Mouse (Mus musculus): ENCODE measurements around the gene Adcy9. TPM values are rescaled to one million over a fixed set of nuclear protein-coding genes. Genes with fewer than 3 reads are reported as not detected.

Adcy9 gene
- total and polyA plus RNA-seq, 3 experiments, result 3.0 to 4.3 TPM; not detected in 1

- TF ChIP-seq ZKSCAN1 (IDR thresholded peaks at IDR 0.05; ENCODE audit: low read depth, low read length), result no peak
- no peak for TF ChIP-seq MYB (IDR thresholded peaks at IDR 0.05; ENCODE audit: low read depth, low read length)
- TF ChIP-seq POLR2AphosphoS5 (IDR thresholded peaks at IDR 0.05; ENCODE audit: borderline replicate concordance, low read depth, low read length), result no peak
- no peak for TF ChIP-seq POLR2A (IDR thresholded peaks at IDR 0.05; ENCODE audit: control insufficient read depth in 1 of 2, insufficient read depth in 1 of 2, low read depth in 1 of 2, low read length in 2 of 2, poor library complexity in 1 of 2)
- peaks cover 4 to 17% of the 10 kb centered on the region in 2 experiments; a peak in 3 of 4 replicates for H3K36me3 ChIP-seq (ENCODE audit: control insufficient read depth in 1 of 2, insufficient read depth in 2 of 2, low read length in 2 of 2)
- H3K4me1 ChIP-seq (ENCODE audit: control insufficient read depth in 1 of 2, insufficient read depth in 2 of 2, low read length in 2 of 2), result peaks cover 9 to 22% of the 10 kb centered on the region in 2 experiments
- DNase-seq (ENCODE audit: low read depth, low spot score), result no peak
- no peak overlapping the region for H3K4me3 ChIP-seq (ENCODE audit: control insufficient read depth in 1 of 2, insufficient read depth in 1 of 2, low read depth in 2 of 2, low read length in 2 of 2)
- no peak overlapping the region for H3K9ac ChIP-seq (ENCODE audit: control insufficient read depth, low read depth, low read length, poor library complexity, severe bottlenecking)
- no peaks in the 10 kb centered on the region for H3K27me3 ChIP-seq (ENCODE audit: control insufficient read depth in 1 of 2, insufficient read depth in 2 of 2, low read length in 2 of 2)
- H3K9me3 ChIP-seq (replicated peaks; ENCODE audit: insufficient read depth, low read length), result no peaks in the 10 kb centered on the region
- H3K79me2 ChIP-seq (ENCODE audit: control insufficient read depth, insufficient read depth, low read length, poor library complexity), result peaks cover 11% of the 10 kb centered on the region
- no peak overlapping the region for H3K27ac ChIP-seq (ENCODE audit: control insufficient read depth, low read depth, low read length)
These were observed 12.8 kb downstream of the Adcy9 start for GRCm38 (mm10) chr16:4407536-4407935.

- Histone ChIP-seq H3K79me2 (ENCODE audit: control insufficient read depth, insufficient read depth, low read length, poor library complexity) (peaks cover 5% of the 10 kb centered on the region), H3K27me3 (ENCODE audit: control insufficient read depth in 1 of 2, insufficient read depth in 2 of 2, low read length in 2 of 2) (no peaks in the 10 kb centered on the region), H3K36me3 (ENCODE audit: control insufficient read depth in 1 of 2, insufficient read depth in 2 of 2, low read length in 2 of 2) (peaks cover 0 to 12% of the 10 kb centered on the region in 2 experiments; a peak in 3 of 4 replicates), H3K4me1 (ENCODE audit: control insufficient read depth in 1 of 2, insufficient read depth in 2 of 2, low read length in 2 of 2) (peaks cover 7 to 19% of the 10 kb centered on the region in 2 experiments), H3K9ac (ENCODE audit: control insufficient read depth, low read depth, low read length, poor library complexity, severe bottlenecking) (no peak overlapping the region), H3K9me3 (replicated peaks; ENCODE audit: insufficient read depth, low read length) (no peaks in the 10 kb centered on the region), H3K27ac (ENCODE audit: control insufficient read depth, low read depth, low read length) (no peak overlapping the region), H3K4me3 (ENCODE audit: control insufficient read depth in 1 of 2, insufficient read depth in 1 of 2, low read depth in 2 of 2, low read length in 2 of 2) (no peak overlapping the region)
- no peak for DNase-seq (ENCODE audit: low read depth, low spot score)
- no peak for TF ChIP-seq MYB (IDR thresholded peaks at IDR 0.05; ENCODE audit: low read depth, low read length)
- no peak for TF ChIP-seq NRF1 (IDR thresholded peaks at IDR 0.05; ENCODE audit: insufficient read depth, low read depth, low read length, poor library complexity, severe bottlenecking)
- TF ChIP-seq ZNF384 (IDR thresholded peaks at IDR 0.05; ENCODE audit: low read depth, low read length), result no peak
- no peak for TF ChIP-seq JUND (IDR thresholded peaks at IDR 0.05; ENCODE audit: low read depth, low read length)
- no peak for TF ChIP-seq GATA1 (IDR thresholded peaks at IDR 0.05; ENCODE audit: low read depth, low read length)
- no peak for TF ChIP-seq EP300 (IDR thresholded peaks at IDR 0.05; ENCODE audit: low read depth in 1 of 2, low read length in 2 of 2)
- TF ChIP-seq CHD1 (IDR thresholded peaks at IDR 0.05; ENCODE audit: low read depth, low read length), result no peak
- no peak for TF ChIP-seq TCF12 (IDR thresholded peaks at IDR 0.05; ENCODE audit: low read depth, low read length)
- TF ChIP-seq ZC3H11A (IDR thresholded peaks at IDR 0.05; ENCODE audit: low read depth, low read length), result no peak
- no peak for TF ChIP-seq POLR2AphosphoS5 (IDR thresholded peaks at IDR 0.05; ENCODE audit: borderline replicate concordance, low read depth, low read length)
- TF ChIP-seq BHLHE40 (IDR thresholded peaks at IDR 0.05; ENCODE audit: borderline replicate concordance, low read depth, low read length), result no peak
- no peak for TF ChIP-seq USF1 (IDR thresholded peaks at IDR 0.05; ENCODE audit: low read depth, low read length)
- no peak for TF ChIP-seq POLR2A (IDR thresholded peaks at IDR 0.05; ENCODE audit: control insufficient read depth in 1 of 2, insufficient read depth in 1 of 2, low read depth in 1 of 2, low read length in 2 of 2, poor library complexity in 1 of 2)
- no peak for TF ChIP-seq GABPA (IDR thresholded peaks at IDR 0.05; ENCODE audit: low read depth, low read length)
- TF ChIP-seq ETS1 (IDR thresholded peaks at IDR 0.05; ENCODE audit: low read depth, low read length), result no peak
- no peak for TF ChIP-seq MXI1 (IDR thresholded peaks at IDR 0.05; ENCODE audit: low read depth, low read length)
These were observed 13.6 kb downstream of the Adcy9 start for GRCm38 (mm10) chr16:4406706-4407105.

Measured in MEL (cell line).